Mouse (Mus musculus) myocyte (in vitro differentiated cells): ENCODE results near the gene Aacs.

Experiments
- CEBPB ChIP-seq: IDR thresholded peaks from 2 replicates; pipeline ENCODE4 v1.6.1; 2011; ENCODE audit warnings: mild to moderate bottlenecking, moderate library complexity; ENCODE audit not compliant: poor library complexity, insufficient read depth, severe bottlenecking
- E2F4 ChIP-seq: IDR thresholded peaks from one replicate; pipeline ENCODE4 v1.6.1; 2011; ENCODE audit warnings: mild to moderate bottlenecking, control low read depth, moderate library complexity; ENCODE audit not compliant: insufficient read depth
- MAX ChIP-seq: IDR thresholded peaks from one replicate; pipeline ENCODE4 v1.6.1; 2011; ENCODE audit warnings: low read depth, mild to moderate bottlenecking, control low read depth
- MYOD1 ChIP-seq, 3 experiments: IDR thresholded peaks; one replicate each; pipeline ENCODE4 v1.6.1; 2011; ENCODE audit warnings: control low read depth in 2 of 3, low read depth in 2 of 3, mild to moderate bottlenecking in 2 of 3, moderate library complexity in 1 of 3; ENCODE audit not compliant: insufficient read length in 2 of 3, control insufficient read depth in 1 of 3
- MYOG ChIP-seq, 3 experiments: IDR thresholded peaks; one replicate each; pipeline ENCODE4 v1.6.1; 2011; ENCODE audit warnings: control low read depth in 2 of 3, low read depth in 2 of 3, mild to moderate bottlenecking in 2 of 3; ENCODE audit not compliant: insufficient read length in 2 of 3, control insufficient read depth in 1 of 3, insufficient read depth in 1 of 3
- POLR2A ChIP-seq: IDR thresholded peaks from one replicate; pipeline ENCODE4 v1.6.1; 2011; ENCODE audit warnings: low read depth, mild to moderate bottlenecking, control low read depth, moderate library complexity; ENCODE audit not compliant: insufficient read length
- POLR2AphosphoS2 ChIP-seq: IDR thresholded peaks from one replicate; pipeline ENCODE4 v1.6.1; 2011; ENCODE audit warnings: low read depth, control low read depth; ENCODE audit not compliant: insufficient read length
- REST ChIP-seq: IDR thresholded peaks from one replicate; pipeline ENCODE4 v1.6.1; 2011; ENCODE audit warnings: mild to moderate bottlenecking, control low read depth, moderate library complexity; ENCODE audit not compliant: insufficient read depth, insufficient read length
- TCF12 ChIP-seq: IDR thresholded peaks from one replicate; pipeline ENCODE4 v1.6.1; 2011; ENCODE audit warnings: mild to moderate bottlenecking, control low read depth; ENCODE audit not compliant: poor library complexity, insufficient read depth, severe bottlenecking
- TCF3 ChIP-seq: IDR thresholded peaks from one replicate; pipeline ENCODE4 v1.6.1; 2011; ENCODE audit warnings: low read depth, control low read depth; ENCODE audit not compliant: insufficient read length
- USF1 ChIP-seq: IDR thresholded peaks from one replicate; pipeline ENCODE4 v1.6.1; 2011; ENCODE audit warnings: low read depth, mild to moderate bottlenecking, control low read depth, moderate library complexity

- no peak for TF ChIP-seq POLR2A
- TF ChIP-seq USF1 = no peak
- no peak for TF ChIP-seq CEBPB
- TF ChIP-seq TCF12 = no peak
- no peak for TF ChIP-seq MYOD1 (IDR thresholded peaks at IDR 0.05; ENCODE audit: control insufficient read depth in 1 of 3, insufficient read length in 2 of 3, low read depth in 2 of 3)
- TF ChIP-seq E2F4 = no peak
- peak; percentile 67 for TF ChIP-seq POLR2AphosphoS2
- no peak for TF ChIP-seq MYOG (IDR thresholded peaks at IDR 0.05; ENCODE audit: control insufficient read depth in 1 of 3, insufficient read depth in 1 of 3, insufficient read length in 2 of 3, low read depth in 2 of 3)
- TF ChIP-seq REST = no peak
- TF ChIP-seq MAX = no peak
- TF ChIP-seq TCF3 = no peak
Observed at GRCm38 (mm10) chr5:125461868-125462445, 13.7 kb upstream of the Aacs start.
